Mouse (Mus musculus): ENCODE data around the gene Tdp1.

GRCm38 (mm10) chr12:99911466-99911865 lies 27.1 kb downstream of the Tdp1 start:
- no peak for TF ChIP-seq POLR2A (IDR thresholded peaks at IDR 0.05; ENCODE audit: insufficient read depth, low read depth, low read length)
- TF ChIP-seq EP300 (IDR thresholded peaks at IDR 0.05; ENCODE audit: insufficient read depth, low read depth, low read length), result no peak
- TF ChIP-seq CTCF (IDR thresholded peaks at IDR 0.05), result no peak
